Mouse (Mus musculus) limb, embryonic 10.5 days (tissue): ENCODE results near the gene Gm14393. TPM values are rescaled to one million over a fixed set of nuclear protein-coding genes. Genes with fewer than 3 reads are reported as not detected.
"Not testable (repeated sequence)": the region's sequence is repeated elsewhere in the genome, so short reads cannot be mapped to it uniquely, and the experiment has no call there.

Experiments used
- DNase-seq: peaks from one replicate; pipeline ENCODE4 v3.0.0-alpha.2; 2017; ENCODE audit warnings: low spot score
- H3K27ac ChIP-seq: fragments of 300-500 bp; sonication (generic); 2 replicates; pipeline ENCODE4 v1.5.1; 2016; ENCODE audit warnings: mild to moderate bottlenecking
- H3K27me3 ChIP-seq: fragments of 300-500 bp; sonication (generic); 2 replicates; pipeline ENCODE4 v1.6.1; 2016; ENCODE audit warnings: low read depth, mild to moderate bottlenecking; ENCODE audit not compliant: poor library complexity, severe bottlenecking
- H3K36me3 ChIP-seq: fragments of 300-500 bp; sonication (generic); 2 replicates; pipeline ENCODE4 v1.6.1; 2016; ENCODE audit warnings: mild to moderate bottlenecking, moderate library complexity
- H3K4me1 ChIP-seq: fragments of 300-500 bp; sonication (generic); 2 replicates; pipeline ENCODE4 v1.6.1; 2016
- H3K4me3 ChIP-seq: fragments of 300-500 bp; sonication (generic); 2 replicates; pipeline ENCODE4 v1.5.1; 2016; ENCODE audit warnings: mild to moderate bottlenecking, moderate library complexity
- H3K9me3 ChIP-seq: fragments of 300-500 bp; sonication (generic); replicated peaks from 2 replicates; pipeline ENCODE4 v1.6.1; 2016; ENCODE audit warnings: mild to moderate bottlenecking
- whole genome bisulfite sequencing: fragments of 180-500 bp; shearing (Covaris S2); methylation state at CpG from one replicate; pipeline ENCODE4 v1.1.7; 2016; 5-methylcytosine and 5-hydroxymethylcytosine counted together
- polyA plus RNA-seq: library from polyadenylated mRNA; unstranded; fragments of >200 nt; fragmentation: Nextera tagmentation; extraction: Ambion mirVana; gene quantifications from 2 replicates; pipeline ENCODE4 v1.2.1, GENCODE M21; 2016

The Gm14393 gene
- 0.33 TPM in 1 of 2 replicates, not detected in the other for polyA plus RNA-seq

DNA sequence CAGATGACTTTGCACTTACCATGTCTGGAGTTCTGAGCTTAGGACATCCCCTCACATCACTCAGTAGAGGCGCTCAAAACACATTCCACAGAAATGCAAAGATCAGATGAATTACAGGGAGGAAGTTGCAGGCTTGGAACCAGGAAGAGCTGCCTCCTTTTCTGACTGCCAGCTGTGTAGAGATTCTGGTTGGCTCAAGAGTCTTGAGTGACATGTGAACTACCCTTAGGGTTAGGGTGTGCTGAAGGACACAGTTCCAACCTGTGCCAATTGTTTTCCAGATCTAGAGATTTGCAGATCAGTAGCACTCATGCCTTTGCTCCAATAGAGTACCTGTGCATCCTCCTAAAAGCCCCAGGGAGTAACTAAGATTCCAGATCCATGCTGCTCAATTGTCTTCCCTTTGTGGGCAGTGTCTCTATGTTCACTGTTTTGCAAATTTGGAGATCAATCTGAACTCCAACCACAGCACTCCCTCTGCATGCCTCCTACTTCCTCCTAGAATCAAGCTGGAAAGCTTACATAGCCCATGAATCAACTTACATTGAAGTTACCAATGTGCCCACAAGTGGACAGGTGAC lies at the start of gene Gm14393:
Gene Gm14393 (minus strand): TSS at position 101 of the 581 bp plus-strand sequence.
- not testable (repeated sequence) for H3K4me3 ChIP-seq, H3K36me3 ChIP-seq, H3K27ac ChIP-seq, H3K27me3 ChIP-seq, H3K4me1 ChIP-seq, DNase-seq, H3K9me3 ChIP-seq
- 82% methylated on average over 1 of the region's 1 CpGs for WGBS

DNA sequence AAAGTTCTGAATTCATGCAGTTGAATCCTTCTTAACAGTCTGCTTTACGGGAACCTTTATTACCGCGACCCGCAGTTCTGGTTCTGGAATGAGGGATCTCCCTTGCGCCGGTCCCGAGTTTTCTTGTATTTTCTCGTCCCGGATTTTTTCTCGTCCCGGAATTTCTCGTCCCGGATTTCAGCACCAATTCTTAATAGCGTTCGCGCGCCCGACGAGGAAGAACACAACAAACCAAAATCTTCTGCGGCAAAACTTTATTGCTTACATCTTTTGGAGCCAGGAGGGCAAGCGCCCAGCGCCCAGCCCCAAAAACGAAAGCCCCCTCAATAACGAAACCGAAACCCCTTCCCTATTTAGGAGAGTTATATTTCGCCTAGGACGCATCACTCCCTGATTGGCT lies 23.3 kb downstream of the Gm14393 start:
- not testable (repeated sequence) for H3K36me3 ChIP-seq, H3K27me3 ChIP-seq, H3K4me3 ChIP-seq, H3K27ac ChIP-seq, H3K4me1 ChIP-seq, DNase-seq, H3K9me3 ChIP-seq
- 95% methylated on average over 27 of the region's 27 CpGs for WGBS

Other genes with a start within 250 kb of the Gm14393 start
- not detected in 2 replicates for gene Gm14444, start 57.5 kb downstream of the Gm14393 start, polyA plus RNA-seq
- 4.9 and 6.2 TPM in 2 replicates for gene Gm14399, start 74.2 kb upstream of the Gm14393 start, polyA plus RNA-seq
- 0.83 and 1.2 TPM in 2 replicates for gene Gm14443, start 108.1 kb upstream of the Gm14393 start, polyA plus RNA-seq
- gene Gm14391, start 139.1 kb upstream of the Gm14393 start, polyA plus RNA-seq = 5.8 and 6.7 TPM in 2 replicates
- 4.5 and 4.6 TPM in 2 replicates for gene Gm14440, start 207.3 kb upstream of the Gm14393 start, polyA plus RNA-seq